Mouse (Mus musculus): ENCODE data around the gene Rsu1. TPM values are rescaled to one million over a fixed set of nuclear protein-coding genes. Genes with fewer than 3 reads are reported as not detected.

Rsu1 gene
- total RNA-seq, 2 experiments from 2014 or later: 65.6 to 68.9 TPM

DNA sequence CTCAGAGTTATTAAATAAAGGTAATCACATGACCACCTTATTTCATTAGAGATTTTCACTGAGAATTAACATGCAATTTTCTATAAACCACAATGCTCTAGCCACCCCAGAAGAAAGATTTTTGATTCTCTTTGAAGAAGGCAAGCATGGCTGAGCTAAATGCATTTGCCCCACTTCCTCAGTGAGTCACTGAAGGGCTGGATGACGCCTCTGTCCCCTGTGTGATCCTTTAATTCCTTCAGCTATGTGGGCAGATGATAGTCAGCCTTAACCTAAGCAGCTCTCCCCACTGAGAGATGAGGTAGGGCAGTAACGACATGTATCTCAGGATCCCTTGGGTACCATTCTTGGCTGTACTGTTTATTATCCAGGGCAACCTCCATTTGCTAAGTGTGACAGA is 190.7 kb downstream of the Rsu1 start:
- DNase-seq (ENCODE audit: low spot score in 2 of 2): no peak

DNA sequence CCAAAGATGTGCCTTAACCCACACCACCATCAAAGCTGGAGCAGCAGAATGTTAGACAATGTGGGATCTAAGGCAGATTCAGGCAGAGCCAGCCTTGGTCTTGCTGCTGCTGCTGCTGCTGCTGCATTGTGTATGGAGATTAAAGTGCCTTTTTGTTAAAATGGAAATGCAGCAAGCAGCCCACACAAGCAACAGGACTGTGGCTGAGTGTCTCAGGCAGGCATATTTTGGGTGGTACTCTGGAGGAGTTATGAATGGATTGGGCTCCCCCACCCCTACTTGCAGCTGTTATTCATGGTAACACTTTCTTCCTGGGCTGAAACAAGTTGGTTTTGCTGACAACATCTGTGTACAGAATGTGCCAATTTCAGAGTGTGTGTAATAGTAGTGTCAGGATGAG is 199.0 kb downstream of the Rsu1 start:
- DNase-seq (ENCODE audit: low spot score in 2 of 2): no peak

DNA sequence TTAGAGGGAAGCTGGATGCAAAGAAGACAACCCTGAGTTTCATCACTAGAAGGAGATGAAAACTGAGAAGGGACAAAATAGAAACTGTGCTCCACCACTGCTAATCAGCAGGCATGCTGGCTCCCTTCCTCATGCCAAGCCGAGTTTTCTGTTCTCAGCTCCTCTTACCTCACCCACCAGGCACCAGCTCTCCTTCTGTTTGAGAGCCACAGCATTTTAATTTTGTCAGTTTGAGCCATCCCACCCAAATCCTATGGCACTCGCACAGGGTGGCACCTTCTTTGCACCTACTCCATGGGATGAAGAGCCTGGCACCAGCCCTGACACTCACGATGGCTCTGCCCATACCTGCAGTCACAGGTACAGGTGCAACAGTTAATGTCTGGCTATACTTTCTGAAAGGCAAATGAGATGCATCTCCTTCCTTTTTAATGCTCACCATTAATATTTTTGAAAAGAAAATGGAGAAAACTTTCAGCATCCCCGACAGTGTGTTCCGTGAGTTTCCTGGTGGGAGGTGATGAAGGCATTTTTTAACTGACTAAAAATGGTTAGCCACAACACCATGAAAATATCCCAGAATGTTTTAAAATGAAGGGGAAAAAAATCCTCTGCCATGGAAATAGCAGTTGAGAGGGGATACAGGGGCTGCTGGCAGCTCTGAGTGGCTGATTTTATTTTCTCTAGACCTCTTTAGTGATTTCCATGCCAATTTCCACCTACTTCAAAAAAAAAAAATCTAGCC is 210.6 kb downstream of the Rsu1 start:
- no peak for DNase-seq (ENCODE audit: low spot score in 2 of 2)

- no peak for DNase-seq (ENCODE audit: low spot score in 2 of 2)
Measured at GRCm38 (mm10) chr2:13048649-13049048, 222.6 kb downstream of the Rsu1 start.

DNA sequence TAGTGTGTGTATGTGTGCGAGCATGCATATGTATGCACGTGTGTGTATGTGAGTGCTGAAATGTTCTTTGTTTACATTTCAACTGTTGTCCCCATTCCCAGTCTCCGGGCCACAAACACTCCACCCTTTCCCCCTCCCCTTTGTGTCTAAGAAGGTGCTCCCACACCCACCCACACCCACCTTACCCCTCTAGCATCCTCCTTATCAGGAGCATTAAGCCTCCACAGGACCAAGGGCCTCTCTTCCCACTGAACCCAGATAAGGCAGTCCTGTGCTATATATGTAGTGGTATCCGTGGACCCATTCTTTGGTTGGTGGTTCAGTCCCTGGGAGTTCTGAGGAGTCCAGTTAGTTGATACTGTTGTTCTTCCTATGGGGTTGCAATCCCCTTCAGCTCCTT is 226.7 kb downstream of the Rsu1 start:
- no peak for DNase-seq (ENCODE audit: low spot score in 2 of 2)

- DNase-seq (ENCODE audit: low spot score in 2 of 2): no peak
Measured at GRCm38 (mm10) chr2:13039785-13040184, 231.4 kb downstream of the Rsu1 start.

GRCm38 (mm10) chr2:13038772-13039171 is 232.4 kb downstream of the Rsu1 start:
- DNase-seq (ENCODE audit: low spot score in 2 of 2): no peak

Other genes with a start within 250 kb of the Rsu1 start
- gene Cubn, start 220.4 kb upstream of the Rsu1 start, total RNA-seq (2021): under 1 TPM; 0.19 to 0.36 TPM

Data from adrenal gland, adult 18-20 months (tissue).